Mouse (Mus musculus) MEL (cell line): ENCODE results near the gene Acoxl.

Experiments used
- BHLHE40 ChIP-seq: IDR thresholded peaks from 2 replicates; pipeline ENCODE4 v1.6.1; 2012; ENCODE audit warnings: low read depth, mild to moderate bottlenecking, inconsistent platforms, low read length, improper control_type of control experiment, borderline replicate concordance
- CHD2 ChIP-seq: IDR thresholded peaks from 2 replicates; pipeline ENCODE4 v1.6.1; 2011; ENCODE audit warnings: low read length, improper control_type of control experiment
- CTCF ChIP-seq, 3 experiments: IDR thresholded peaks in 2 of 3; conservative IDR thresholded peaks in 1 of 3; 2 replicates each; pipeline ENCODE4 v1.5.1; 2011 to 2012; ENCODE audit warnings: low read length in 3 of 3, low read depth in 2 of 3, mild to moderate bottlenecking in 2 of 3, improper control_type of control experiment in 1 of 3, inconsistent platforms in 1 of 3, mixed read lengths in 1 of 3, moderate library complexity in 1 of 3; ENCODE audit not compliant: control insufficient read depth in 1 of 3, insufficient read depth in 1 of 3, poor library complexity in 1 of 3, severe bottlenecking in 1 of 3
- ETS1 ChIP-seq: IDR thresholded peaks from 2 replicates; pipeline ENCODE4 v1.6.1; 2012; ENCODE audit warnings: low read depth, mild to moderate bottlenecking, inconsistent platforms, low read length, improper control_type of control experiment, moderate library complexity
- GATA1 ChIP-seq: IDR thresholded peaks from 2 replicates; pipeline ENCODE4 v1.6.1; 2011; ENCODE audit warnings: low read depth, low read length, improper control_type of control experiment
- MAX ChIP-seq: IDR thresholded peaks from 2 replicates; pipeline ENCODE4 v1.6.1; 2011; ENCODE audit warnings: low read length, improper control_type of control experiment
- MEF2A ChIP-seq: IDR thresholded peaks from 2 replicates; pipeline ENCODE4 v1.6.1; 2014; ENCODE audit warnings: low read depth, mild to moderate bottlenecking, inconsistent platforms, low read length, improper control_type of control experiment; ENCODE audit not compliant: poor library complexity, insufficient replicate concordance, severe bottlenecking; ENCODE audit errors: extremely low read depth
- MXI1 ChIP-seq: IDR thresholded peaks from 2 replicates; pipeline ENCODE4 v1.6.1; 2011; ENCODE audit warnings: mild to moderate bottlenecking, low read depth, low read length, improper control_type of control experiment
- MYC ChIP-seq: IDR thresholded peaks from 2 replicates; pipeline ENCODE4 v1.6.1; 2011; ENCODE audit warnings: low read depth, mild to moderate bottlenecking, low read length, improper control_type of control experiment, moderate library complexity
- POLR2A ChIP-seq, 2 experiments: IDR thresholded peaks; 2 replicates each; pipeline ENCODE4 v1.6.1; 2011 to 2012; ENCODE audit warnings: low read length in 2 of 2, mild to moderate bottlenecking in 2 of 2, control low read depth in 1 of 2, improper control_type of control experiment in 1 of 2, low read depth in 1 of 2, moderate library complexity in 1 of 2; ENCODE audit not compliant: control insufficient read depth in 1 of 2, insufficient read depth in 1 of 2, poor library complexity in 1 of 2
- TBP ChIP-seq: IDR thresholded peaks from 2 replicates; pipeline ENCODE4 v1.8.0; 2011; ENCODE audit warnings: low read depth, low read length, improper control_type of control experiment
- ZNF384 ChIP-seq: IDR thresholded peaks from 2 replicates; pipeline ENCODE4 v1.6.1; 2012; ENCODE audit warnings: low read depth, mild to moderate bottlenecking, inconsistent platforms, low read length, improper control_type of control experiment

DNA sequence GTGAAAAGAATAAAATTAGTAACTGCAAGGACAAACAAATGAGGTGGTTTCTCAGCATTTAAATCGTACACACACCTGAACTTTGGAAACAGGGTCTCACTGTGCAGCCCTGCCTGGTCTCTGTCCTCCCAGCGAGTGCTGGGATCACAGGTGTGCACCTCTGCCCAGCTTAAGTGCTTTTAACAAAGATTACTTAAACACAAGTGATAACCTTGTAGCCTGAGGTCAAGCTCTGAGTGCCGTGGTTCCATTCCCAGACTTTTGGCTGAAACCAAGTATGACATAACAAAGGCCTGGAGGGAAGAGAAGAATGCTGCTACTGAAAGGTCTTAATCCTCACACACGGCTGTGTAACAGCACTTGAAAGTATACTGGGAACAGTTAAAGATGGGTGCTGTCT, 149.0 kb downstream of the Acoxl start:
- TF ChIP-seq GATA1 (no peak), BHLHE40 (no peak), POLR2A (IDR thresholded peaks at IDR 0.05; ENCODE audit: control insufficient read depth in 1 of 2, insufficient read depth in 1 of 2, low read depth in 1 of 2, low read length in 2 of 2, poor library complexity in 1 of 2) (no peak), CHD2 (no peak), ZNF384 (no peak), MEF2A (no peak), MYC (no peak), CTCF (IDR thresholded peaks at IDR 0.05 in 2 of 3, conservative IDR thresholded peaks at IDR 0.05 in 1 of 3; ENCODE audit: control insufficient read depth in 1 of 3, insufficient read depth in 1 of 3, low read depth in 2 of 3, low read length in 3 of 3, poor library complexity in 1 of 3, severe bottlenecking in 1 of 3) (no peak), MAX (no peak), MXI1 (no peak), ETS1 (no peak), TBP (no peak)
